Mouse (Mus musculus): ENCODE measurements around the gene Cdc45. TPM values are rescaled to one million over a fixed set of nuclear protein-coding genes. Genes with fewer than 3 reads are reported as not detected.
A peak's percentile ranks its signal among the peaks of the same experiment; 100 is the strongest.

Cdc45 gene
- polyA plus RNA-seq, 2 experiments = 40.6 to 45.8 TPM

DNA sequence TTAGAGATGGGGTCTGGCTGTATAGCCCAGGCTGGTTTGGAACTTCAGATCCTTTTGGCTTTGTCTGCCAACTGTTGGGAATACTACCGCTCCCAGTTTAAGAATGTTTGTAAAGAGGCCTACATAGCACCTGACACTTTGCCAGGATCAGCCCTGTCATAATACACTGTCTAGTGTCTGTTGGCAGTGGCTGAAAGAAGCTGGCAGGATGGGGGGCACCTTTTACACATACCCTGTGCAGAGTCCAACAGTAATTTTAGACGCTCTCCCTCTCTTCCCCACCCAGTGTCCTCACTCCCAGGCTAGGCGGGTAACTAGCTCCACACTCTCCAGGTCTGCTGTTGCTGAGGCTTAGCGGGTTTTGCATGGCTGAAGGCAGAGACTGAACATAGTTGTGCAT lies 26.6 kb upstream of the Cdc45 start:
- no peaks in the 10 kb centered on the region for H3K27me3 ChIP-seq (ENCODE audit: control insufficient read depth, insufficient read depth, low read length)
- H3K36me3 ChIP-seq (replicated peaks; ENCODE audit: control insufficient read depth, insufficient read depth, low read depth) = peaks cover 10% of the 10 kb centered on the region; the same call in 1 of the 2 replicates
- no peak overlapping the region for H3K27ac ChIP-seq
- no peak for DNase-seq (ENCODE audit: low read depth in 3 of 3, low spot score in 3 of 3)
- no peak for ATAC-seq (ENCODE audit: insufficient read depth)
- H3K9me3 ChIP-seq (ENCODE audit: control insufficient read depth, low read length) = no peaks in the 10 kb centered on the region
- no peak overlapping the region for H3K4me2 ChIP-seq (ENCODE audit: low read depth)
- WGBS (ENCODE audit: insufficient replicate concordance) = 90% methylated on average over 4 of the region's 4 CpGs
- no peak overlapping the region for H3K4me3 ChIP-seq (ENCODE audit: insufficient read depth in 1 of 2, low read depth in 2 of 2, low read length in 2 of 2)
- TF ChIP-seq CTCF (IDR thresholded peaks at IDR 0.05; ENCODE audit: low read depth) (no peak), EP300 (IDR thresholded peaks at IDR 0.05; ENCODE audit: low read depth) (no peak)
- no peak overlapping the region for H3K9ac ChIP-seq (replicated peaks)
- peaks cover 0 to 6% of the 10 kb centered on the region in 2 experiments for H3K4me1 ChIP-seq (replicated peaks; ENCODE audit: control insufficient read depth in 2 of 2, insufficient read depth in 2 of 2, low read length in 1 of 2)

DNA sequence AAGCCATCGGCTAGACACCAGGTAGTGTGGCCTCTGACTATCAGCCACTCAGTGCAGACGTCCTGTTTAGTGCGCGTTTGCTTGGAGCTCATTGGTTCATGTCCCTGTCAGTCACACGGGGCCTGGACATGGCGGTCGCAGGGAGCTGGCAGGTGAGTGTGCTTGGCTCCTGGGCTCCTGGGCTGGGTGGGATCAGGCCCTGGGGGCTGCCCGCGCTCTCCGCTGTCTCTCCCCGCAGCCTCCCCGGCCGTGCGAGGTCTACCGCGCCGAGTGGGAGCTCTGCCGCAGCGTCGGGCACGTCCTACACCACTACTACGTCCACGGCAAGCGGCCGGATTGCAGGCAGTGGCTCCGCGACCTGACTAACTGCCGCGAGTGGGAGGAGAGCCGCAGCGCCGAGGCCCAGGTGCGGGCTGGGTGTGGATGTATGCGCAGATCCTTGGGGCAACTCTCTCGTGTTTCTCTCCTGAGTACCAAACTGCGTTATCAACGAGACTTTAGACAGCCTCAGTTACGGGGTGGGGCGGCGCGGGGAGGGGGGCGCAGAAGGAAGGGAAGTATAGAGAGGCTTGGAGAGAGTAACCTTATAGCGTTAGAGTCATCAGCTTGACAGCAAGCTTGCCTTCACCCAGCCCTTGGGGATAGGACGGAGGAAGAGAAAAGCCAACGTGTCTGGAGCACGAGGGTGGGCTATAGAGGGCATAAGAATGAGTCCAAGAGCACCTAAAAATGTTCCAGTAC lies 24.9 kb upstream of the Cdc45 start, which contains the start of the genes 2510002D24Rik and Gm28539:
Gene 2510002D24Rik (plus strand): TSS at position 111 of the 741 bp plus-strand sequence.
Gene Gm28539 (plus strand): TSS at position 117 of the 741 bp plus-strand sequence.
- ATAC-seq (ENCODE audit: insufficient read depth) (peak; percentile 98), DNase-seq (ENCODE audit: low read depth in 3 of 3, low spot score in 3 of 3) (peak; percentile 88 to 90 (median 90))
- H3K27ac ChIP-seq = peak within 1 kb of the TSS; percentile 14; the same call in 1 of the 2 replicates
- H3K4me2 ChIP-seq (ENCODE audit: low read depth) = peak within 1 kb of the TSS; percentile 84
- peak within 1 kb of the TSS; percentile 88 for H3K9ac ChIP-seq (replicated peaks)
- no peaks in the 10 kb centered on the region for H3K27me3 ChIP-seq (ENCODE audit: control insufficient read depth, insufficient read depth, low read length)
- under 1% methylated on average over 46 of the region's 46 CpGs for WGBS (ENCODE audit: insufficient replicate concordance)
- peaks cover 0 to 6% of the 10 kb centered on the region in 2 experiments for H3K4me1 ChIP-seq (replicated peaks; ENCODE audit: control insufficient read depth in 2 of 2, insufficient read depth in 2 of 2, low read length in 1 of 2)
- H3K4me3 ChIP-seq (ENCODE audit: insufficient read depth in 1 of 2, low read depth in 2 of 2, low read length in 2 of 2) = peak within 1 kb of the TSS; percentile 68
- TF ChIP-seq CTCF (IDR thresholded peaks at IDR 0.05; ENCODE audit: low read depth) (no peak), EP300 (IDR thresholded peaks at IDR 0.05; ENCODE audit: low read depth) (no peak)
- no peaks in the 10 kb centered on the region for H3K9me3 ChIP-seq (ENCODE audit: control insufficient read depth, low read length)
- peaks cover 19% of the 10 kb centered on the region for H3K36me3 ChIP-seq (replicated peaks; ENCODE audit: control insufficient read depth, insufficient read depth, low read depth)

DNA sequence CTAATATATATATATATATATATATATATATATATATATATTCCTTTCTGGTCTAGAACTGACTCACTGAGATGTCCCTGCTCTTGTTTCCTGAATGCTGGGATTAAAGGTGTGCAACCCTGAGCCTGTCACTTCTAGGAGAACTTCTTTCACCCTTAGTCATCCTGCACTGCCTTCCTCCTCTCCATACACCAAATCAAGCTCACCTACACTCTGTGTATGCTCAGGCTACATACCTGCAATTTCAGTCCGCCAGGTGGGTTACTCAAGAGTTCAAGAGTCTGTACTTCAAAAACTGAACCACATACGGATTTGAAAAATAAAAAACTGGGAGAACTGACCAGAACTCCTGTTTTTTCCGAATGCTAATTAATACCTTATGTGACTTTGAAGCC lies 24.3 kb upstream of the Cdc45 start:
- TF ChIP-seq CTCF (IDR thresholded peaks at IDR 0.05; ENCODE audit: low read depth) = no peak
- no peak for TF ChIP-seq EP300 (IDR thresholded peaks at IDR 0.05; ENCODE audit: low read depth)
- peak; percentile 16; the same call in 1 of the 2 replicates for ATAC-seq (ENCODE audit: insufficient read depth)
- H3K4me2 ChIP-seq (ENCODE audit: low read depth) = peak overlapping the region; percentile 84
- no peaks in the 10 kb centered on the region for H3K27me3 ChIP-seq (ENCODE audit: control insufficient read depth, insufficient read depth, low read length)
- no peak overlapping the region; the same call in 1 of the 2 replicates for H3K9ac ChIP-seq (replicated peaks)
- peaks cover 0 to 6% of the 10 kb centered on the region in 2 experiments for H3K4me1 ChIP-seq (replicated peaks; ENCODE audit: control insufficient read depth in 2 of 2, insufficient read depth in 2 of 2, low read length in 1 of 2)
- no peak overlapping the region for H3K27ac ChIP-seq
- WGBS (ENCODE audit: insufficient replicate concordance) = 28% methylated on average over 3 of the region's 3 CpGs
- peaks cover 24% of the 10 kb centered on the region for H3K36me3 ChIP-seq (replicated peaks; ENCODE audit: control insufficient read depth, insufficient read depth, low read depth)
- peak overlapping the region; percentile 68 for H3K4me3 ChIP-seq (ENCODE audit: insufficient read depth in 1 of 2, low read depth in 2 of 2, low read length in 2 of 2)
- H3K9me3 ChIP-seq (ENCODE audit: control insufficient read depth, low read length) = no peaks in the 10 kb centered on the region
- no peak for DNase-seq (ENCODE audit: low read depth in 3 of 3, low spot score in 3 of 3)

DNA sequence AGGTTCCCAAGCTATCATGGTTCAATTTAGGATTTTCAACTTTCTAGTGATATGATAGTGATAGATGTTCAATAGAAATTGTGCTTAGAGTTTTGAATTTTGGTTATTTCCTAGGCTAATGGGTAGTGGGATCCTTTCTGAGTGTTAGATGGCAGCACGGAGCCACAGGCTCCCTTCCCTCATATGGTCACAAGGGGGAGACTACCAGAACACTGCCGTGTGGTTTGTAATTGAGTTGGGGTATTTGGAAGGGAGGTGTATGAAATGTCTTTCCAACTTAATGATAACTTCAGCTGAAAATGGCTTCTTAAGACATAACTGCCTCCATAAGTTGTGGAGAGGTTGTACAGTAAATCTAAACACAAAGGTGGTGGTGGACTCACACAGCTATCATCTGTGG lies 21.7 kb upstream of the Cdc45 start:
- ATAC-seq (ENCODE audit: insufficient read depth) = no peak

DNA sequence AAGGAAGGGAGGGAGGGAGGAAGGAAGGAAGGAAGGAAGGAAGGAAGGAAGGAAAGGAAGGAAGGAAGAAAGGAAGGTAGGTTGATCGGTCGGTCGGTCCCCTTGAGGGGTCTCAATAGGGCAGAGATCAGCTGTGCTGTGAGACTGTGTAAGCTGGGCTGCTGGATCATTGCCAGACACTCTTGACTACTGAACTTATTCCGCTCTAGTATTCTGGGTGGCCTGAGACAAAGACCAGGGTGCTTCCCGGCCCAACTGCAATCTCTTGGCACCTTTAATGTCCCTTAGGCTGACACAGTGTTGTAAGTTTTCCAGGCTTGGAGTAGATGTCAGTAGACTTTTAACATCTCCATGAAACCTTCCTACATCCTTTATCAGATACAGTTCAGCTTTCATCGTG lies 17.3 kb upstream of the Cdc45 start:
- no peak overlapping the region for H3K4me3 ChIP-seq (ENCODE audit: insufficient read depth in 1 of 2, low read depth in 2 of 2, low read length in 2 of 2)
- H3K4me1 ChIP-seq (replicated peaks; ENCODE audit: control insufficient read depth in 2 of 2, insufficient read depth in 2 of 2, low read length in 1 of 2) = no peaks in the 10 kb centered on the region
- no peak overlapping the region for H3K4me2 ChIP-seq (ENCODE audit: low read depth)
- H3K36me3 ChIP-seq (replicated peaks; ENCODE audit: control insufficient read depth, insufficient read depth, low read depth) = peaks cover 69% of the 10 kb centered on the region
- 81% methylated on average over 6 of the region's 6 CpGs for WGBS (ENCODE audit: insufficient replicate concordance)
- H3K9ac ChIP-seq (replicated peaks) = no peak overlapping the region
- no peaks in the 10 kb centered on the region for H3K27me3 ChIP-seq (ENCODE audit: control insufficient read depth, insufficient read depth, low read length)
- DNase-seq (ENCODE audit: low read depth in 3 of 3, low spot score in 3 of 3) = no peak
- ATAC-seq (ENCODE audit: insufficient read depth) = no peak
- H3K27ac ChIP-seq = no peak overlapping the region
- TF ChIP-seq CTCF (IDR thresholded peaks at IDR 0.05; ENCODE audit: low read depth) (no peak), EP300 (IDR thresholded peaks at IDR 0.05; ENCODE audit: low read depth) (no peak)
- no peaks in the 10 kb centered on the region for H3K9me3 ChIP-seq (ENCODE audit: control insufficient read depth, low read length)

More for the DNA sequence above, 21.7 kb upstream of the Cdc45 start:
- Histone ChIP-seq H3K4me3 (ENCODE audit: insufficient read depth in 1 of 2, low read depth in 2 of 2, low read length in 2 of 2) (no peak overlapping the region), H3K9me3 (ENCODE audit: control insufficient read depth, low read length) (no peaks in the 10 kb centered on the region), H3K27ac (no peak overlapping the region), H3K4me1 (replicated peaks; ENCODE audit: control insufficient read depth in 2 of 2, insufficient read depth in 2 of 2, low read length in 1 of 2) (peaks cover 0 to 6% of the 10 kb centered on the region in 2 experiments), H3K4me2 (ENCODE audit: low read depth) (no peak overlapping the region), H3K36me3 (replicated peaks; ENCODE audit: control insufficient read depth, insufficient read depth, low read depth) (peaks cover 43% of the 10 kb centered on the region), H3K27me3 (ENCODE audit: control insufficient read depth, insufficient read depth, low read length) (no peaks in the 10 kb centered on the region), H3K9ac (replicated peaks) (no peak overlapping the region)
- no peak for TF ChIP-seq EP300 (IDR thresholded peaks at IDR 0.05; ENCODE audit: low read depth)
- no peak; the same call in 1 of the 2 replicates for TF ChIP-seq CTCF (IDR thresholded peaks at IDR 0.05; ENCODE audit: low read depth)
- DNase-seq (ENCODE audit: low read depth in 3 of 3, low spot score in 3 of 3) = no peak
- WGBS (ENCODE audit: insufficient replicate concordance) = 83% methylated on average over 2 of the region's 2 CpGs

Data from liver, embryonic 14.5 days (tissue).